Mouse (Mus musculus): ENCODE measurements around the gene Tmem170b.

GRCm38 (mm10) chr13:41689598-41690045 is 83.9 kb downstream of the Tmem170b start:
- TF ChIP-seq CTCF (IDR thresholded peaks at IDR 0.05; ENCODE audit: control insufficient read depth, insufficient read depth, insufficient replicate concordance, low read depth, low read length) (no peak), POLR2A (IDR thresholded peaks at IDR 0.05; ENCODE audit: control insufficient read depth, low read depth, low read length) (no peak)
